Mouse (Mus musculus): ENCODE data around the gene Rbm18.
"Not testable (repeated sequence)": the region's sequence is repeated elsewhere in the genome, so short reads cannot be mapped to it uniquely, and the experiment has no call there.

The Rbm18 gene

DNA sequence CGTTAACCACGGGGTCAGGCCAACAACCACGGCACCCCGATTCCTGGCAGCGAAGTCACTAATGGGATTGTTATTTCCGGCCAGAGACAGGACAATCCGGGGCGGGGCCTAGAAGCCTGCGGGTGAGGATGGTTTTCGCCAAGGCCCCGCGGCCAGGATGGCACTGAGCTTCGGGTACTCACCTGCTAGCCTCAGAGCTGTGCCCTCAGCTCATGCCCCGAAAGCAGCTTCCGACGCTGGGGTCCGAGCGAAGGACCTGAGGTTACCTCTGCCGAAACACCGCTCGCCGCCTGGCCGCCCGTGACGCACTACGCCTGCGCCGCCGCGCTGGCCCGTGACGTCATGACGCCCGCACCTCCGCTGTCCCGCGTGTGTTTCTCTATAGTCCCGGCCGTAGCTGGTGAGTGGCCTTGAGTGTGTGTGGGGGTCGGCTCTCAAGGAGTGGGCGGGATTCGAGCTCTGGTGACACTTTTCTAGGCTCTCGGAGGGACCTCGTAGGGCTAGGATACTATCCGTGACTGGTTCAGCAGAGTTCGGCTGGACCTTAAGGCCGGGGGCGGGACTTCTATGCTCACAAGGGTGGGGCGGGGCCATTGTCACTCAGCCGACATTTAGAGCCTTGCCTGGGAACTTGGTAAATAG, at the start of gene Rbm18, which contains the start of gene Mrrf:
TSS of gene Rbm18 (minus strand) at position 474 of the 642 bp plus-strand sequence.
TSS of gene Mrrf (plus strand) at position 90 of the 642 bp plus-strand sequence.
- peak; percentile 94 for DNase-seq (ENCODE audit: low read depth, low spot score)

GRCm38 (mm10) chr2:36184876-36185275, 48.3 kb upstream of the Rbm18 start:
- DNase-seq (ENCODE audit: low read depth, low spot score), result no peak

DNA sequence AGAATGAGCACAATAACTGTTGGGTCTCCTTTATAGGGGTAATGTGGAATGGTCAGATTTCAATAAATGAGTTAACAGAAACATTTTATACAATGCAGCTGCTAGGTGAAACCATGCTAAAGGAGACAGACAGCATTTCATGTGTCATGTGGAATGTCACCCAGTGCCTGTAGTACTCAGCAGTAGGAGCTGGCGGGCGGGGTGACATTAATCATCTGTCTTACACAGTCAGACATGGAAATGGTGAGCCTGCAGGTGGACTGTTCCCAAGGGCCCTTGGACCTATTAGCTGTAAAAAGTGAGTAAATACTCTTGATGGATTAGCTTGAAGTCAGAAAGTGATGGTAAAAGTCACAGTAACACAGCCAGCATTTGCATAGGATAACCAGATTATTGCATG, 47.6 kb upstream of the Rbm18 start:
- DNase-seq (ENCODE audit: low read depth, low spot score), result no peak

DNA sequence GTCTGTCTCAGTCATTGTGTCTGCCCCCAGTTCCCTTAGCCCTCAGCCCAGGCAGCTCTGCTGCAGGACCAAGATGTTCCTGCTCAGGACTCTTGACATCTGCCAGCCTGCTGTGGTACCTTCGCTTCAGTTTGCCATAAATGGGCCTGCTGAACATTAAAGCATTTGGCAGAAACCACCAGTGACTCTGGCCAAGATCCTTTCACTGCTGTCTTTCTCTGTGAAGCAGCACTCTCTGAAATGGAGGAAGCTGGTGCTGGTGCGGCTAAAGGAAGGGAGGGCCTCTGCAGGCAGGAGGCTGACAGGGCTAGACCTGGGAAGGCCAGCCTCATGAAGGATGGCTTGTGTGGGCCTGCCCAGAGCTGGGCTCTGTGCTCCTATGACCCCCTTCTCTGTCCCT, 46.7 kb upstream of the Rbm18 start:
- DNase-seq (ENCODE audit: low read depth, low spot score), result no peak

DNA sequence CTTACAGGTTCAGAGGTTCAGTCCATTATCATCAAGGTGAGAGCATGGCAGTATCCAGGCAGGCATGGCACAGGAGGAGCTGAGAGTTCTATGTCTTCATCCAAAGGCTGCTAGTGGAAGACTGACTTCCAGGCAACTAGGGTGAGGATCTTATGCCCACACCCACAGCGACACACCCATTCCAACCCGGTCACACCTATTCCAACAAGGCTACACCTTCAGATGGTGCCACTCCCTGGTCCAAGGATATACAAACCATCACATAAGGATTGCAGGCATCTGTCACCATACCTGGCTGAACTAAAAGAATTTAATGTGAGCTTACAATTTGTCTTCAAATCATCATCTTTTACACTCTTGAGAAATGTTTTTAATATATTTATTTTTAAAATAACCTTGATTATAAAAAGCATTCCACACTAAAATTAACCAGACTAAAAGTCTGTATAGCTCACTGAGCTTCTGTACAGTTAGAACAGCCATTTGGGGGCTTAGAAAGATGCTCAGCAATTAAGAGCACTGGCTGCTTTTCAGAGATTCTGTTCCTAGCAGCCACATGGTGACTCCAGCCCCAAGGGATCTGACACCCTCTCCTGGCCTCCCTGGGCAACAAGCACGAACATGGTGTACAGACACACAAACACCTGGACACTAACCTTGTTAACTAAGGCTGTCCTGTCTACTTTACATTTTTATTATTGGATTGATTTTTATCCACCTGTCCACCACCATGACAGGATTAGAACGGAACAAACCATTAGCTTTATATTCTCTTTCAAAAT, 45.2 kb upstream of the Rbm18 start:
- DNase-seq (ENCODE audit: low read depth, low spot score), result not testable (repeated sequence)

DNA sequence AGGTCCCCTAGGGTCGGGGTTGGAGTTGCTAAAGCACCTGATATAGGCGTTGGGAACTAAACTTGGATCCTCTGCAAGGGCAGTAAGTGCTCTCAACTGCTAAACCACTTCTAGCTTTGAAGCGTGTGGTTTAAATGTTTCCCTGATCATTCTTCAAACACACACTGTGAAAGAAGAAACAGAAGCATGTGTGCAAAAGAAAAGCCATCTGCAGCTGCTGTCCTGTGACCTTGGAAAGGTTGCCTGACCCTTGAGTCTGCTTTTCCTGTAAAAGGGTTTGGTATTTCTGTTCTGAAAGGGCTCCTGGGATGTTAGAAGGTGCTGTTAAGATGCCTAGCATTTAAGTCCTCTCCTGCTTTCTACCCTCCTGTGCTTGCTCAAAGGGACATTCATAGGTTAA, 42.9 kb upstream of the Rbm18 start:
- DNase-seq (ENCODE audit: low read depth, low spot score), result no peak

DNA sequence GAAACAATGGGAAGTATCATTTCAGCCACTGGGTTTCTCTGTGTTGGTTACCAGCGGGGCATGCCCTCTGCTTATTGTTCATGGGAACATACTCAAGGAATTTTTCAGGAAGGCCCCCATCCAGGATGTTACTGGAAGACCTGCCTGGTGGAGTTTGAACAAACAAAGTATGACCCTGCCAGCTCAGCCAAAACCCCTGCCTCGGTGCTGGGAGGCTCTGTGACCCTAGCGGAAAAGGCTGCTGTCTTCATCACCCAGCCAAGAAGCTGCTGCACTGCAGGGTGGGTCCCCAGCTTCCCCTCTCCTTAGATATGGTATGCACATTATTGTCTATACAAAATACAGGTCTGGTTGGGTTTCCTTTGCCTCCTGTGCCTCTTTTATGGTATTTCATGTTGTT, 36.0 kb upstream of the Rbm18 start:
- DNase-seq (ENCODE audit: low read depth, low spot score), result no peak

DNA sequence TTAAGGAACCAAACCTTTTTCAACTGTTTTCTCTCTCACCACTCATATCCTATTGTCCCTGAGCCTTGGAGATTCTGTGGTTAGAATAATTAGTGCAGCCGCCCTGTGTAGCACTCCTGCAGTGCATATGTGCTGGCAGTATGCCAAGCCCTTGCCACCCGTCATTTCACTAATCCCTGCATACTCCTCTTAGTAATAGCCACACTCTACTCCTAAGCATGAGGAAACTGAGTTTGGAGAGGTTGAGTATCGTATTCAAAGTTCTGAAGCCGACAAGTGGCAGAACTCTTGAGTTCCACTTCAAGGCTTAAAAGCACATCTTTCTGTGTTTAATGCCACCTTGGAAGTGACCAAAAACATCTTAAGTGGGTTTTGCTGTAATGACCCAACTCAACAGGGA, 35.6 kb upstream of the Rbm18 start:
- DNase-seq (ENCODE audit: low read depth, low spot score), result no peak

GRCm38 (mm10) chr2:36169176-36169575, 32.6 kb upstream of the Rbm18 start:
- DNase-seq (ENCODE audit: low read depth, low spot score), result no peak

- no peak for DNase-seq (ENCODE audit: low read depth, low spot score)
These were observed 31.5 kb upstream of the Rbm18 start for GRCm38 (mm10) chr2:36167990-36168618.

- no peak for DNase-seq (ENCODE audit: low read depth, low spot score)
These were observed 22.8 kb upstream of the Rbm18 start for GRCm38 (mm10) chr2:36159336-36159735.

GRCm38 (mm10) chr2:36157461-36157860, 20.9 kb upstream of the Rbm18 start:
- peak; percentile 44 for DNase-seq (ENCODE audit: low read depth, low spot score)

DNA sequence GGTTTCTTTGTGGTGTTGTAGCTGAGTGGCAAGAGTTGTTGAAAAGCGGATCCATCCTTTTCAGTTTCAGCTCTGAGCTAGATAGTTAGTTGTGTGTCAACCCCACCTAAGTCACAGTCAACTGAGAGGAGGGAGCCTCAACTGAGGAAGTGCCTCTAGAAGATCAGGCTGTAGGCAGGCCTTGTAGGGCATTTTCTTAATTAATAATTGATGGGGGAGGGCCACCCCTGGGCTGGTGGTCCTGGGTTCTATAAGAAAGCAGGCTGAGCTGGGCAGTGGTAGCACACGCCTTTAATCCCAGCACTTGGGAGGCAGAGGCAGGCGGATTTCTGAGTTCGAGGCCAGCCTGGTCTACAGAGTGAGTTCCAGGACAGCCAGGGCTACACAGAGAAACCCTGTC, 15.8 kb upstream of the Rbm18 start:
- not testable (repeated sequence) for DNase-seq (ENCODE audit: low read depth, low spot score)

- DNase-seq (ENCODE audit: low read depth, low spot score), result no peak
These were observed 12.3 kb upstream of the Rbm18 start for GRCm38 (mm10) chr2:36148876-36149365.

DNA sequence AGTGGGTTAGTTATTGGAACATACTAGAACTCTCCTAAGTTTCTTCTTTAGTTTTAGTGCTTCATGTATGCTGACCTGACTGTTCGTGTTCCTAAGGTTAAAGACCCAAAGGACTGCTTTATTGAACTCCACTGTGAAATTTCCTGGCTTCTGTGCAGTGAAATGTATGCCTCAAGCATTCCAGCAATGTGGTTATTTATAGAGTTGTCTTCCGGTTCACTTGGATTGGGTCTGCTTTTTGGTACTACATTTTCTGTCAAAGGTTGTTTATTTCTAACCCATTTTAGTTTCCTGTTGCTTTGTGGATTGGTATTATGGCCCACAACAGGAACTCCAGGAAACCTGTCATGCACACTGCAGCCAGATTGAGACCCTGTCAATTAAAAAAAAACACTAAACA, 2.5 kb upstream of the Rbm18 start:
- DNase-seq (ENCODE audit: low read depth, low spot score), result no peak

- DNase-seq (ENCODE audit: low read depth, low spot score), result no peak
These were observed 686 bp downstream of the Rbm18 start for GRCm38 (mm10) chr2:36135887-36136286.

- no peak for DNase-seq (ENCODE audit: low read depth, low spot score)
These were observed 7.5 kb downstream of the Rbm18 start for GRCm38 (mm10) chr2:36129051-36129450.

GRCm38 (mm10) chr2:36127973-36128372, 8.6 kb downstream of the Rbm18 start:
- DNase-seq (ENCODE audit: low read depth, low spot score), result no peak

DNA sequence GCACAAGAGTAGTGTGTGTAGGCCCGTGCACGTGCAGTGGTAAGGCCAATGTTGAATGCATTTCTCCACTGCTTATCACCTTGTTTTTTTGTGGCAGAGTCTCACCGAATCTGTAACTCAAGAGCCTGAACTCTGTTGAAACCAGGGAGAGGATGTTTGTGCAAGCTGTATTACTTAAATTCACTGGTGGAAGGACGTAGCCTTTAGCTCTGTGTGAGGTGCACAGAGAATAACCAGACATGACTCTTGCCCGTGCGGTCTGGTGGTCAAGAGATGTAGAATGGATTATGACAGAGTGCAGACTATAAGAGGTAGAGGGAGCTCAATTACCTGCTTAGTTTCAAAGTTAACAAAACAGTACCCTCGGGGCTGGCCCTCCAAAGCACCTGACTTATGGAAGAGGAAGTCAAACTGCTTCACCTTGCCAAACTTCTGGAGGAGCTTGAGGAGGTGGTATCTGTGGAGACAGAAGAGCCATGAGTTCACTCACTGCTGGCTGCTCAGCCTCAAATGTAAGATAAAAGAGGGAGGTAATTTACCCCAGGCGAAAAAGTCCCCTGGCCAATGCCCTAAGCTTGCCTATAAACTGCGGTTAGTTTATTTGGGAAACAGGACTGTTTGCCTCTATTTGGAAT, 9.7 kb downstream of the Rbm18 start:
- no peak for DNase-seq (ENCODE audit: low read depth, low spot score)

- DNase-seq (ENCODE audit: low read depth, low spot score), result no peak
These were observed 23.9 kb downstream of the Rbm18 start for GRCm38 (mm10) chr2:36112632-36113031.

DNA sequence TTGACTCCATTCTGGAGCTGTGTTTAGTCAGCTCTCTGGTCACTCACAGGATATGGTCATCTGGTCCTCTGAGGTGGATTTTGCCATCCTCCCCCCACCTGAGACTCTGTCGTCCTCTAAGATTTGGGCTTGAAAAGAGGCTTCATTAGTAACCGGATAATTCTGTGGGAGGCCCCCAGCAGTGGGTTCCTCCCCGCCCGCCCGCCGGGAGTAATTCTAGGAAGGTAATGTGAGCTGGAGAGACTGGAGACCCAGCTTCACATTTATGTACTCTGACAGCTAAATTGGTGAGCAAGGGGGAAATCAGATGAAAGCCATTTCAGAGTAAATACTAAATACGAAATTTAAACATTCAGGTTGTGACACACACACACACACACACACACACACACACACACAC, 28.0 kb downstream of the Rbm18 start:
- DNase-seq (ENCODE audit: low read depth, low spot score), result no peak

All from CD4-positive, CD25-positive, alpha-beta regulatory T cell, adult 2 months (primary cell).